Mouse (Mus musculus) thymus, postnatal 0 days (tissue): ENCODE data around the gene Gm21721. TPM values are rescaled to one million over a fixed set of nuclear protein-coding genes. Genes with fewer than 3 reads are reported as not detected.
"Not testable (repeated sequence)": the region's sequence is repeated elsewhere in the genome, so short reads cannot be mapped to it uniquely, and the experiment has no call there.

Experiments
- DNase-seq: peaks from one replicate; pipeline ENCODE4 v3.0.0-alpha.2; 2015; ENCODE audit warnings: low spot score
- polyA plus RNA-seq: library from polyadenylated mRNA; unstranded; fragments of >200 nt; fragmentation: Nextera tagmentation; extraction: Ambion mirVana; gene quantifications from 2 replicates; pipeline ENCODE4 v1.2.1, GENCODE M21; 2015

Gene Gm21721
- polyA plus RNA-seq = not detected in 2 replicates

GRCm38 (mm10) chrY:9202090-9202489, at the start of gene Gm21721:
Gm21721 (minus strand) TSS chrY:9202190.
- not testable (repeated sequence) for DNase-seq

Other genes with a start within 250 kb of the Gm21721 start
- gene Gm21292, start 68.3 kb downstream of the Gm21721 start, polyA plus RNA-seq = not detected in 2 replicates
- not detected in 2 replicates for gene Gm21812, start 145.0 kb upstream of the Gm21721 start, polyA plus RNA-seq
- not detected in 2 replicates for gene Gm21874, start 214.0 kb upstream of the Gm21721 start, polyA plus RNA-seq